Mouse (Mus musculus): ENCODE results near the gene Tiam1. TPM values are rescaled to one million over a fixed set of nuclear protein-coding genes. Genes with fewer than 3 reads are reported as not detected.

Gene Tiam1
- polyA plus RNA-seq, 1 experiment from 2014 or later: 19.4 TPM

DNA sequence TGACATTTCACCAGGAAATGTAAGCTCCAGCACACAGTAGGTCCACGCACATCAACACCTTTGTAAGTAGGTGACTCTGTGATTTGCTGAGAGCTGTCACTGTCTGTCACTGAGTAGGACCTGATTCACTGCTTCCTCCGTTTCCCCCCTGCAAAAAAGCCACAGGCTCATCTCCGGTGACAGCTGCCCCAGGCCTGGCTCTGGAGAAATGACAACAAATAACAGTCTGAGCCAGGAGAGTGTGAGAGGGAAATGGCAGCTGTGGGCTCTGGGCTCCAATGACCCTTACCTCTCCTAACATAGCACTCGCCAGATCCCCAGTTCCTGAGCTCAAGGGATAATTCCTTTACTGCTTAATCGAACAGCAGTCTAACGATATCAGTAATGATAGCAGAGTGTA lies 301.7 kb downstream of the Tiam1 start:
- Histone ChIP-seq H3K27me3 (ENCODE audit: insufficient read depth, poor library complexity, severe bottlenecking) (no peaks in the 10 kb centered on the region), H3K4me3 (no peak overlapping the region), H3K9me3 (no peaks in the 10 kb centered on the region), H3K4me1 (replicated peaks) (peaks cover 6% of the 10 kb centered on the region; the same call in 1 of the 2 replicates), H3K36me3 (0 out of 2 replicates have a peak, but pooled peaks cover 9% of the 10 kb centered on the region), H3K27ac (no peak overlapping the region)
- no peak for DNase-seq (ENCODE audit: low spot score)
- 71% methylated on average over 6 of the region's 6 CpGs for WGBS

DNA sequence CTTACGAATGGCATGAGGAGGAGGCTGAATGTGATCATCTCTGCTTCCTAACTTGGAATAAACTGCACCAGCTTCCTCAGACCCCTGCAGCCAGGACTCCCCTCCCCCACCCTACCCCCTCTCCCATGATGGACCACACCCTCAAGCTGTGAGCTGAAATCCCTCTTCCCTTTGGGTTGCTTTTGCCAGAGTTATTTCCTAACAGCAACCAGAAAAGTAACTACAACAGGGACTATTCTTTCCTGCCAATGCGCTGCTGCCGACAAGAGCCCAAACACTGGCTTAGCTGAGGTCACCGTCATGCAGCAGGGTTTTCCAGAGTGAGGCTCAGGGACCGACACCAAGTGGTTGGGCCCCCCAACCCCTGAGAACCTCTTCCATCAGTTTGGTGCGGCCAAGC lies 303.2 kb downstream of the Tiam1 start:
- 88% methylated on average over 6 of the region's 6 CpGs for WGBS
- H3K27me3 ChIP-seq (ENCODE audit: insufficient read depth, poor library complexity, severe bottlenecking): no peaks in the 10 kb centered on the region

DNA sequence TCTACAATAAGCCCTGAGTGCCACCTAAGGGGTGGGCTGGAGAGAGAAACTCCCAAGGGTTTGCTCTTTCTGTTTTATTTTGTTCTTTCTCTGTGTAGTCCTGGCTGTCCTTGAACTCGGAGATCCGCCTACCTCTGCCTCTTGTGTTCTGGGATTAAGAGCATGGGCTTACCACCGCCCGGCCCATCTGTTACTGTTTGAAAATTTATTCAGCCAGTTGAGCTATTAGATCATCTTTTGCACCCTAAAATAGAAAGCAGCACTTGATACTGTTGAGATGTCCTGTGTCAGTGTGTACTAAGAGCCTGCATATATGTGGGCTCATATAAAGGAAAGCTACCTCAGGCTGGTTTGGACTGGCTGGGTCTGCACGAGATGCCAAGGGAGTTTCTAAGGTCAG lies 303.7 kb downstream of the Tiam1 start:
- Histone ChIP-seq H3K4me1 (replicated peaks) (peaks cover 15% of the 10 kb centered on the region), H3K36me3 (peaks cover 17% of the 10 kb centered on the region), H3K27me3 (ENCODE audit: insufficient read depth, poor library complexity, severe bottlenecking) (no peaks in the 10 kb centered on the region), H3K9me3 (no peaks in the 10 kb centered on the region), H3K27ac (no peak overlapping the region), H3K4me3 (no peak overlapping the region)
- 89% methylated on average over 5 of the region's 5 CpGs for WGBS
- no peak for DNase-seq (ENCODE audit: low spot score)

More for the DNA sequence above, 303.2 kb downstream of the Tiam1 start:
- H3K36me3 ChIP-seq: peaks cover 12% of the 10 kb centered on the region
- no peak overlapping the region for H3K27ac ChIP-seq
- peaks cover 18% of the 10 kb centered on the region for H3K4me1 ChIP-seq (replicated peaks)
- H3K9me3 ChIP-seq: no peaks in the 10 kb centered on the region
- no peak overlapping the region for H3K4me3 ChIP-seq
- DNase-seq (ENCODE audit: low spot score): no peak

DNA sequence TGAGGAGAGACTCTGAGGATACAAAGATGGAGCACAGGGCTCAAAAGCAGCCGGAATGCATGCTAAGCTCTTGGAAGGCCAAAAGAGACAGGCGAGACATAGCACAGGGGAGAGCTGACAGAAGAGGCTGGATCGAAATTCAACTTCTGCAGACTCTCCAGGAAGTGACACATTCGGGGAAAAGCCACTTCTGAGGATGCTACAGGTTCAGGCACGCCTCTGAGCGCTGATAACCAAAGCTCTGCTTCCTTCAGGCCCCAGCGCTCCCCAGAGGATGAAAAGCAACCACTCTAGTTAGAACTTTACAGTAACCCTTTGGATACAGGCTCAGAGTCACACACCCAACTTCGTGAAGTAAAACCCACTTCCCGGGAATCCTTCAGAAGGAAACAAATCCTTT lies 306.5 kb downstream of the Tiam1 start:
- H3K9me3 ChIP-seq: no peaks in the 10 kb centered on the region
- no peaks in the 10 kb centered on the region for H3K27me3 ChIP-seq (ENCODE audit: insufficient read depth, poor library complexity, severe bottlenecking)
- 82% methylated on average over 9 of the region's 9 CpGs for WGBS
- no peak overlapping the region for H3K4me3 ChIP-seq
- peaks cover 30% of the 10 kb centered on the region for H3K36me3 ChIP-seq
- DNase-seq (ENCODE audit: low spot score): no peak
- H3K27ac ChIP-seq: no peak overlapping the region
- peaks cover 15% of the 10 kb centered on the region for H3K4me1 ChIP-seq (replicated peaks)

DNA sequence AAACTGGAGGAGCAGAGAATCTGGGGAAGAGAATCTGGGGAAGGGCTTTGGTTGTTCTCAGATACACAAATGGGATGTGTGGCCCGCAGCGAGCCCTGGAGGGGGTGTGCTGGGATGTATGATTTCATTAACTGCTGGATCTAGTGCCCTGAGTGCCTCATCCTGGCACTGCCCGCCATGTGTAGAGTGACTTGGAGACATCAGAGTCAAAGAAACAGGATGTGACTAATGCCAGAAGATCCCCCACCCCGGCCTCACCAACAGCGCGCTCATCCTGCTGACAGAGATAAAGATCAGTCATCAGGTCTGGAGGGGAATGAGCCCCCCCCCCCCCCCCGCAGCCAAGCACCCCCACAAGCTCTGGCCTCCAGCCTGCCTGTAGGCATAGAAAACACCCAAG lies 308.0 kb downstream of the Tiam1 start:
- peaks cover 15% of the 10 kb centered on the region for H3K4me1 ChIP-seq (replicated peaks)
- DNase-seq (ENCODE audit: low spot score): no peak
- H3K36me3 ChIP-seq: peaks cover 30% of the 10 kb centered on the region
- no peaks in the 10 kb centered on the region for H3K27me3 ChIP-seq (ENCODE audit: insufficient read depth, poor library complexity, severe bottlenecking)
- H3K9me3 ChIP-seq: no peaks in the 10 kb centered on the region
- peak overlapping the region; percentile 66 for H3K27ac ChIP-seq
- no peak overlapping the region for H3K4me3 ChIP-seq
- WGBS: 87% methylated on average over 7 of the region's 7 CpGs

DNA sequence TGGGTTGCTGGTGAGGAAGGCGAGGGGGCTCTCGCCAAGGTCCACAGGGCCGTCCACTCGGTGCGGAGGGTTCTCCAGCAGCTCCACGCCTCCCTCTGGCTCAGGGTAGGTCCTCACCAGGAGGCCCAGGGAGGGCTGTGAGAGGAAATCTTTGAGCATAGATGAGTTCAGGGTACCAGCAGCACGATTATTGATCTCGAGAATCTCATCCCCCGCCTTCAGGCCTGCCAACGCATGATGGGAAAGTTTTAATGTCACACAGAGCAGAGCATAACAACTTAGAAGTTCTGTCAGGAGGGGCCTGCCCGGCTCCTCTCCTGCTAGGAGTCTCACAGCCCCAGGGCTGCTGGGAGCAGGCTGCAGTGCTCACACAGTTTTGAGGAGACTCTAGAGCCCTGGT lies 310.6 kb downstream of the Tiam1 start:
- Histone ChIP-seq H3K27me3 (ENCODE audit: insufficient read depth, poor library complexity, severe bottlenecking) (no peaks in the 10 kb centered on the region), H3K4me3 (no peak overlapping the region), H3K4me1 (replicated peaks) (peaks cover 16% of the 10 kb centered on the region), H3K36me3 (peaks cover 26% of the 10 kb centered on the region), H3K27ac (no peak overlapping the region), H3K9me3 (no peaks in the 10 kb centered on the region)
- WGBS: 88% methylated on average over 11 of the region's 11 CpGs
- no peak for DNase-seq (ENCODE audit: low spot score)

DNA sequence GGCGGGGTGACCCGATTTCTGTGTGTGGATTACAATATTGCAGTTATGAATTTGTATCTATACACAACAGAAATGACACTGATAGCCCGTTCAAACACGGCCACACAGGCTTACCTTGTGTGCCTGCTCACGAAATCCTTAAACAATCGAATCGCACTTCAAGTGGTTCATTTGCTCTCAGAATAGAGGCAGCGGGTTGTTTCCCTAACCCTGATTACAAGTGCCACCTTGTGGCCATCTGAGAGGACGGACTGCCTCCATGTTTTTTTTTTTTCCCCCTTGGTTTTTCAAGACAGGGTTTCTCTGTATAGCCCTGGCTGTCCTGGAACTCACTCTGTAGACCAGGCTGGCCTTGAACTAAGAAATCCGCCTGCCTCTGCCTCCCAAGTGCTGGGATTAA lies 312.4 kb downstream of the Tiam1 start:
- Histone ChIP-seq H3K9me3 (no peaks in the 10 kb centered on the region), H3K27ac (no peak overlapping the region), H3K4me1 (replicated peaks) (peaks cover 15% of the 10 kb centered on the region), H3K4me3 (no peak overlapping the region), H3K36me3 (peaks cover 22% of the 10 kb centered on the region), H3K27me3 (ENCODE audit: insufficient read depth, poor library complexity, severe bottlenecking) (no peaks in the 10 kb centered on the region)
- 54% methylated on average over 10 of the region's 10 CpGs for WGBS
- no peak for DNase-seq (ENCODE audit: low spot score)

DNA sequence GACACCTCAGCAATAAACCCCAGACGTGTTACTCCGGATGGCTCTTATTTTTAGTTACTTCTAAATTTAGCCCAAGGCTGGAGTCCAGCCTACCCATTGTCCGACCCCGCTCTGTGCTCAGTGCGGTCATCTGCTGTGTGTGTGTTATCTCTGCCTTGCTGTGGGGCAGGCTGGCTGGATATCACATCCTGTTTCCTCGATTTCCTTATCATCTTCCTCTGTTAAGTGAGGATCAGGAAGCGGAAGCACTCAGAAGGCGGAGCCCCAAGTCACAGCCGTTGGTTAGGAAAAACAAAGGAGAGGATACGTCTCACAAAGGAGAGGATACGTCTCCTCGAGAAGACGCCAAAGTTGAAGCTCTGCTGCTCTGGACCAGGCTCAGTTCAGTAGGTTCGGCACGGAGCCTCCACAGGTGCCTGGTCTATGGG lies 313.3 kb downstream of the Tiam1 start:
- Histone ChIP-seq H3K4me1 (replicated peaks) (peaks cover 8% of the 10 kb centered on the region; the same call in 1 of the 2 replicates), H3K9me3 (no peaks in the 10 kb centered on the region), H3K4me3 (no peak overlapping the region), H3K36me3 (peaks cover 19% of the 10 kb centered on the region), H3K27me3 (ENCODE audit: insufficient read depth, poor library complexity, severe bottlenecking) (no peaks in the 10 kb centered on the region), H3K27ac (no peak overlapping the region)
- DNase-seq (ENCODE audit: low spot score): no peak
- 81% methylated on average over 15 of the region's 15 CpGs for WGBS

DNA sequence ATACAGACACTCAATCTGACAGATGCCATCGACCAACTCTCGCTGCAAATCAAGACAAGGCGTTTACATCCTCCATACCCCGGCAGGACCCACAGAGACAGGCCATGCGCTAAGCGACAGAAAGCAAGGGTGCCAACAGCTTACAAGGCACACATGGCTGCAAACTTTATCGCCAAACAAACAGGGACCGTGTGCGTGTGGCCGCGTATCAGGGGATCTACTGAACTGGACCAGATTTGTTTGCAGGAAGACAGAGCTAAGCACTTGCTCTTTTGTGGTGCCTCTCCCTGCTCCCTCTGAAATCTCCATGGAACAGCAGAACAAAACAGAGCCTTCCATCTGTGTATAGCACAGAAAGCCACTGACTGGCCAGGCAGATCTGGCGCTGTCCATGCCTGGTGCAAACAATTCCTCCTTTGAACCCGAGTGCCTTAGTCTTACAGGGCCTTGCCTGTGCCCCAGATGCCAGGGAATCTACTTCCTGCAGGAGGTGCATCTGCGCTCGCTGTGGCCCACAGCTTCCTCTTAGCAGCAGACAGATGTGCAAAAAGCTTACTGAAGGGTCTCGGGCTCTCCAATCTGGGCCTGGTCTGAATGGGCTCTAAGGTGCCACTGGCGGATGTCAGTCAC lies 316.0 kb downstream of the Tiam1 start:
- DNase-seq (ENCODE audit: low spot score): no peak
- no peaks in the 10 kb centered on the region for H3K9me3 ChIP-seq
- H3K4me3 ChIP-seq: no peak overlapping the region
- peaks cover 8% of the 10 kb centered on the region; the same call in 1 of the 2 replicates for H3K4me1 ChIP-seq (replicated peaks)
- H3K36me3 ChIP-seq: peaks cover 7% of the 10 kb centered on the region
- H3K27me3 ChIP-seq (ENCODE audit: insufficient read depth, poor library complexity, severe bottlenecking): no peaks in the 10 kb centered on the region
- 84% methylated on average over 17 of the region's 17 CpGs for WGBS
- 0 out of 2 replicates have a peak overlapping the region, but pooled peaks have one; percentile 59 for H3K27ac ChIP-seq

DNA sequence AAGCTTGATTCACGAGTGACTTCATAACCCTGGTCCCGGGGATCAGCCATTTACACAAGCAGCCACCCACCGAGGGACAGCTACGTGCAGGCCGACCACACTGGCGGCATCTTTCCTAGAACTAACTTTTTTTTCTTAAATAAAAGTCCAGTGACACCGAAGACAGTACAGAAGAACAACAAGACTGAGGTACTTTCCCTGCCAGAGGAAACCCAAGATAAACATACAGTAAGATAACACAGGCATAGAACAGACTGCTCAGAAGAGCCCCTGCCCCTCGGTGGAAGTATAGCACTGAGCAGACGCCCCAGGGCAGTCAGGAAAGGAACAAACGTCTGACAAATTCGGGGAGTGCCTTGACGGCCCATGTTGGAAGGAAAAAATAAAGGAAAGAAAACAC lies 317.7 kb downstream of the Tiam1 start:
- H3K4me1 ChIP-seq (replicated peaks): peaks cover 8% of the 10 kb centered on the region; the same call in 1 of the 2 replicates
- H3K4me3 ChIP-seq: no peak overlapping the region
- peaks cover 5% of the 10 kb centered on the region for H3K27me3 ChIP-seq (ENCODE audit: insufficient read depth, poor library complexity, severe bottlenecking)
- DNase-seq (ENCODE audit: low spot score): no peak
- H3K36me3 ChIP-seq: peaks cover 11% of the 10 kb centered on the region
- H3K9me3 ChIP-seq: 0 out of 2 replicates have a peak, but pooled peaks cover under 1% of the 10 kb centered on the region
- WGBS: 68% methylated on average over 12 of the region's 12 CpGs
- H3K27ac ChIP-seq: no peak overlapping the region

DNA sequence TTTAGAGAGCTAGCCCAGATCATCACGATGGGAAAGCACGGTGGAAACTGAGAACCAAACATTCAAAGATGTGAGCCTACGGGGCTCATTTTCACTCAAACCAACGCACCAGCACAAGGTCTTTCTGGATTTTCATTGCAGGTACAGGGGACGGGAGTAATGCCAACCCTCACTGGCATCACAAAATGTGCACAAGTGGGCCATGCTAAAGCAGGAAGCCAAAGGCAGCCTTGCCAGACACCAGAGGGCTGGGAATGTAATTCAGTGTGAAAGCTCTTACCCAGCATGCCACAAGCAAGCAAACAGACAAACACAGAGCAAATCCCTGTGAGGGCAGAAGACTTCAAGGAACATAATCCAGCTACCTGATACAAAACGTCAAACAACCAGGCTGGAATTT lies 320.7 kb downstream of the Tiam1 start:
- Histone ChIP-seq H3K4me3 (no peak overlapping the region), H3K27ac (no peak overlapping the region), H3K9me3 (0 out of 2 replicates have a peak, but pooled peaks cover 3% of the 10 kb centered on the region), H3K4me1 (replicated peaks) (peaks cover 16% of the 10 kb centered on the region), H3K27me3 (ENCODE audit: insufficient read depth, poor library complexity, severe bottlenecking) (peaks cover 34% of the 10 kb centered on the region), H3K36me3 (peaks cover 16% of the 10 kb centered on the region)
- no peak for DNase-seq (ENCODE audit: low spot score)
- 89% methylated on average over 6 of the region's 6 CpGs for WGBS

DNA sequence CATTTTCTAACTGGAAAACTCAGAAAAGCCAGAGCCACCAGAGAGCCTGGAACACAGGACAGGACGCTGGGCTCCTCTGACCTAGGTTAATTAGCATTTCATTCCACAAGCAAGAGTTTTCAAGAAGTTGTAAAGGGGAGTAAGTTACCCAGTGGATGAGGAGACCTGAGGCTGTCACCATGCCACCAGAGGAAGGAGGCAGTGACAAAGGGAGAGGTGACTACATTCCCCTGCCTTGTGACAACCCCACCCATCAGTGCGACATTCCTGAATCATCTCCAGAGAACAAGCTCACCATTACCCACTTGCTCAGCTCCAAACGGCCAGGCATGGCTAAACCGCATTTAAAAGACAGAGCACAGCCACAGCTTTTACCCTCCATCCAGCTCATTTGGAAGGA lies 324.9 kb downstream of the Tiam1 start:
- peaks cover 71% of the 10 kb centered on the region for H3K27me3 ChIP-seq (ENCODE audit: insufficient read depth, poor library complexity, severe bottlenecking)
- no peak for DNase-seq (ENCODE audit: low spot score)
- H3K9me3 ChIP-seq: 0 out of 2 replicates have a peak, but pooled peaks cover 3% of the 10 kb centered on the region
- no peak overlapping the region for H3K27ac ChIP-seq
- H3K4me1 ChIP-seq (replicated peaks): peaks cover 34% of the 10 kb centered on the region
- H3K36me3 ChIP-seq: peaks cover 16% of the 10 kb centered on the region
- 19% methylated on average over 4 of the region's 4 CpGs for WGBS
- peak overlapping the region; percentile 58; the same call in 1 of the 2 replicates for H3K4me3 ChIP-seq

DNA sequence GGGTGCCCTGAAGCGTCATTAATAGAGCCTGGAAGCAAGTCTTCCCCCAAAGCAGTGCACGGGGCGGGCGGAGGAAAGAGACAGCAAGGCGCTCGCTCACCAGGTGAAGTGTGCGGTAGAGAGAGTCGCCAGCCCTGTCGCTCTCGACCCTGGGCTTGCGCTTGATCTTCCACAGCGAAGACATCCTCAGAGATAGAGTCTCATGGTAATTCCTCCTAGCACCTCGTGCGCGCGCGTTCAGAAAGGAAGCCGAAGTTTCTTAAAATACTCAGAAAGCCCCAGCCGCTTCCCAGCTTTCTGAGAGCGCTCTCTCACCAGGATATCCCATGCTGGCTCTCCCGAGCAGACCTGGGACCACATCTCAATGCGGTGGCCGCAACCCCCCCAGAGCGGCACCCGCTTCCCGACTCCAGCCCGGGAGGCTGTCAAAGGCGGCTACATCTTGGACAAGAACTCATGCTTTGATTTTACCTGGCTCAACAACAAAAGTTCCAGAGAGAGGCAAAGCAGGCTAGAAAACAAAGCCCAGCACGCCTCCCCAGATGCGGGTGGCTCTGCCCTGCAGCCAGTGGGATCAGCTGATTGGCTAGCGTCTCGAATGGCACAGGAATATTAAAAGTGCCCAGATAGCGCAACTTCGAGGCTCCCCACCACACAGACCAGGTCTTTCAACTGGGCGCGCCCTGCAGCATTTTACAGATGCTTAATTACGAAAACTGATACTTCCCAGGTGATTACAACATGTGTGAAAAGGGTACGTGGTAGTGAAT lies 325.5 kb downstream of the Tiam1 start:
- H3K4me1 ChIP-seq (replicated peaks): peaks cover 39% of the 10 kb centered on the region
- 3% methylated on average over 38 of the region's 38 CpGs for WGBS

More for the DNA sequence above, 325.5 kb downstream of the Tiam1 start:
- H3K36me3 ChIP-seq: peaks cover 16% of the 10 kb centered on the region
- 0 out of 2 replicates have a peak, but pooled peaks cover 3% of the 10 kb centered on the region for H3K9me3 ChIP-seq
- DNase-seq (ENCODE audit: low spot score): peak; percentile 48
- H3K4me3 ChIP-seq: peak overlapping the region; percentile 58
- peaks cover 76% of the 10 kb centered on the region for H3K27me3 ChIP-seq (ENCODE audit: insufficient read depth, poor library complexity, severe bottlenecking)
- H3K27ac ChIP-seq: peak overlapping the region; percentile 80
